Mouse (Mus musculus) midbrain, embryonic 16.5 days (tissue): ENCODE data around the gene Atoh1. TPM values are rescaled to one million over a fixed set of nuclear protein-coding genes. Genes with fewer than 3 reads are reported as not detected.

Experiments
- ATAC-seq: fragments of 200-750 bp; cut with Nextera tagmentation; 2 replicates; pipeline ENCODE4 v1.8.0; 2017; ENCODE audit warnings: moderate TSS enrichment
- H3K27ac ChIP-seq: fragments of 300-500 bp; sonication (generic); 2 replicates; pipeline ENCODE4 v1.5.1; 2014; ENCODE audit warnings: mild to moderate bottlenecking, low read length, mixed read lengths
- H3K27me3 ChIP-seq: fragments of 300-500 bp; sonication (generic); 2 replicates; pipeline ENCODE4 v1.6.1; 2014; ENCODE audit warnings: low read depth, low read length, mixed read lengths; ENCODE audit not compliant: control insufficient read depth, insufficient read depth
- H3K36me3 ChIP-seq: fragments of 300-500 bp; sonication (generic); 2 replicates; pipeline ENCODE4 v1.6.1; 2014; ENCODE audit warnings: mild to moderate bottlenecking, low read length, moderate library complexity, mixed read lengths; ENCODE audit not compliant: control insufficient read depth, insufficient read depth
- H3K4me1 ChIP-seq: fragments of 300-500 bp; sonication (generic); 2 replicates; pipeline ENCODE4 v1.6.1; 2014; ENCODE audit warnings: mild to moderate bottlenecking, low read length, mixed read lengths; ENCODE audit not compliant: control insufficient read depth, insufficient read depth
- H3K4me2 ChIP-seq: fragments of 300-500 bp; sonication (generic); 2 replicates; pipeline ENCODE4 v1.6.1; 2014; ENCODE audit warnings: mild to moderate bottlenecking, low read length, mixed read lengths
- H3K4me3 ChIP-seq: fragments of 300-500 bp; sonication (generic); 2 replicates; pipeline ENCODE4 v1.5.1; 2014; ENCODE audit warnings: low read depth, mild to moderate bottlenecking, low read length, moderate library complexity, mixed read lengths
- H3K9ac ChIP-seq: fragments of 300-500 bp; sonication (generic); 2 replicates; pipeline ENCODE4 v1.6.1; 2014; ENCODE audit warnings: low read depth, low read length, mixed read lengths
- H3K9me3 ChIP-seq: fragments of 300-500 bp; sonication (generic); replicated peaks from 2 replicates; pipeline ENCODE4 v1.6.1; 2014; ENCODE audit warnings: mild to moderate bottlenecking, low read length, mixed read lengths; ENCODE audit not compliant: control insufficient read depth, poor library complexity, severe bottlenecking
- WGBS: fragments of 180-500 bp; shearing (Covaris S2); extraction: QIAGEN DNeasy Blood & Tissue Kit; methylation state at CpG from one replicate; pipeline ENCODE4 v1.1.7; 2014; 5-methylcytosine and 5-hydroxymethylcytosine counted together
- polyA plus RNA-seq: library from polyadenylated mRNA; unstranded; fragments of >200 nt; fragmentation: Nextera tagmentation; extraction: Ambion mirVana; gene quantifications from 2 replicates; pipeline ENCODE4 v1.2.1, GENCODE M21; 2015

The Atoh1 gene
- polyA plus RNA-seq: 0.44 and 0.63 TPM in 2 replicates

DNA sequence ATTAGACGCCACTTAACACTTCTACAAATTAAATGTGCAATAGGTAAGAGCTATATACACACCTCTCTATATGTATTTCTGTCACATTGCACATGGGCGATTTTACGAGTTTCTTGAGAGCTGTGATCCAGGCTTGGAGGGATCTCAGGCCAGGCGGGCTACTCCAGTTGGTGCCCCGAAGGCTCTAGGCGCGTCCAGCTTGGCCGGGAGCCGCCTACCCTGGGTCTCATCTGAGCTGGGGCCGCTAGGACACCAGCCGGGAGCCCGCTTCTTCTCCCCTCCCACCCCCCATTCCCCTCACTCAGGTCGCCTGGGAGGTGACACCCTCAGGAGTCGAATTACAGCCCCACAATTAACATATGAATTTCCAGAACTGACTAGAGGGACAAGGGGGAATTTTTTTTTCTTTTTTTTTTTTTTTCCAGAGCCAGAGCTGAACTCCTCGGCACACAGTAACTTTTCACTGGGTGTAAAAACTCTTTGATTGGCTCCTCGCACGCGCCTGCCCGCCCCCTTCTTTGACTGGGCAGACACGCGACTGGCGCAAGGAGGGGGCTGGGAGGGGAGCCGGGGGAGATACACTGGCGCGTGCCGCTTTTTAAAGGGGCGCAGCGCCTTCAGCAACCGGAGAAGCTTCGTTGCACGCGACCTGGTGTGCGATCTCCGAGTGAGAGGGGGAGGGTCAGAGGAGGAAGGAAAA, at the start of gene Atoh1:
Gene Atoh1 (plus strand): TSS at position 627 of the 700 bp plus-strand sequence.
- Histone ChIP-seq H3K4me2 (peak within 1 kb of the TSS; percentile 68), H3K9me3 (no peaks in the 10 kb centered on the region), H3K9ac (0 out of 2 replicates have a peak within 1 kb of the TSS, but pooled peaks have one; percentile 20), H3K27me3 (peaks cover 35% of the 10 kb centered on the region), H3K36me3 (no peaks in the 10 kb centered on the region), H3K27ac (no peak within 1 kb of the TSS), H3K4me1 (peaks cover 21% of the 10 kb centered on the region), H3K4me3 (peak within 1 kb of the TSS; percentile 42)
- ATAC-seq: peak; percentile 49
- WGBS: under 1% methylated on average over 34 of the region's 34 CpGs

DNA sequence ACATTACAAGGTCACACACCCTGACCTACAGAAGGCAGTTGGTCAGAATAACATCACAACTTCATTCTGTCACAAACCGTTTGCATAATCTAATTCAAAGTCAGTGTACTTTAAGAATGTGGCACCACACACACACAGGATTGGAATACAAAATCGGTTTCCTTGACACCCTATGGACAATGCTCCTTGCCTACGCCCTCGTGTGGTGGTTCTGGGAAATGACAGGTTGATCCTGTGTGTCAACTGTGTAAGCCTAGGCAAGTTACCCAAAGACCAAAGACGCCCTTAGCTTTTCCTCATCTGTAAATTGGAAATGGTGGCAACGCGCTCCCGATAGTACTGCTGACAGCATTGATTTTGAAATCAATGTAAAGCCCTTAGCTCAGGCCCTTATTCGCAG, 45.0 kb upstream of the Atoh1 start:
- Histone ChIP-seq H3K27ac (no peak overlapping the region), H3K9me3 (no peaks in the 10 kb centered on the region), H3K36me3 (no peaks in the 10 kb centered on the region), H3K4me1 (peaks cover 9% of the 10 kb centered on the region), H3K9ac (no peak overlapping the region), H3K4me2 (no peak overlapping the region), H3K4me3 (no peak overlapping the region), H3K27me3 (peaks cover 19% of the 10 kb centered on the region)
- WGBS: 32% methylated on average over 9 of the region's 9 CpGs
- ATAC-seq: peak; percentile 67

- H3K4me3 ChIP-seq: no peak overlapping the region
- peak; percentile 61 for ATAC-seq
- no peak overlapping the region for H3K9ac ChIP-seq
- H3K36me3 ChIP-seq: no peaks in the 10 kb centered on the region
- H3K27me3 ChIP-seq: peaks cover 20% of the 10 kb centered on the region
- no peaks in the 10 kb centered on the region for H3K9me3 ChIP-seq
- peak overlapping the region; percentile 46 for H3K4me2 ChIP-seq
- H3K4me1 ChIP-seq: peaks cover 9% of the 10 kb centered on the region
- under 1% methylated on average over 4 of the region's 5 CpGs for WGBS
- H3K27ac ChIP-seq: no peak overlapping the region
Observed at GRCm38 (mm10) chr6:64684973-64685372, 44.0 kb upstream of the Atoh1 start.

- WGBS: 2% methylated on average over 19 of the region's 19 CpGs
- 0 out of 2 replicates have a peak overlapping the region, but pooled peaks have one; percentile 35 for H3K9ac ChIP-seq
- peak overlapping the region; percentile 14; the same call in 1 of the 2 replicates for H3K4me3 ChIP-seq
- no peak overlapping the region for H3K27ac ChIP-seq
- H3K4me2 ChIP-seq: peak overlapping the region; percentile 53
- no peak; the same call in 1 of the 2 replicates for ATAC-seq
- peaks cover 9% of the 10 kb centered on the region for H3K4me1 ChIP-seq
- H3K36me3 ChIP-seq: no peaks in the 10 kb centered on the region
- peaks cover 25% of the 10 kb centered on the region for H3K27me3 ChIP-seq
- no peaks in the 10 kb centered on the region for H3K9me3 ChIP-seq
Observed at GRCm38 (mm10) chr6:64688181-64688944, 40.6 kb upstream of the Atoh1 start.

- Histone ChIP-seq H3K9me3 (no peaks in the 10 kb centered on the region), H3K4me1 (no peaks in the 10 kb centered on the region), H3K4me2 (no peak overlapping the region; the same call in 1 of the 2 replicates), H3K27ac (no peak overlapping the region), H3K27me3 (peaks cover 6% of the 10 kb centered on the region), H3K9ac (no peak overlapping the region), H3K4me3 (no peak overlapping the region), H3K36me3 (no peaks in the 10 kb centered on the region)
- WGBS: 14% methylated on average over 7 of the region's 7 CpGs
- ATAC-seq: peak; percentile 48; the same call in 1 of the 2 replicates
Observed at GRCm38 (mm10) chr6:64694688-64695087, 34.2 kb upstream of the Atoh1 start.

- H3K36me3 ChIP-seq: no peaks in the 10 kb centered on the region
- H3K27ac ChIP-seq: no peak overlapping the region
- H3K4me1 ChIP-seq: no peaks in the 10 kb centered on the region
- WGBS: 87% methylated on average over 2 of the region's 2 CpGs
- no peaks in the 10 kb centered on the region for H3K27me3 ChIP-seq
- H3K9ac ChIP-seq: no peak overlapping the region
- ATAC-seq: no peak
- H3K9me3 ChIP-seq: no peaks in the 10 kb centered on the region
- H3K4me3 ChIP-seq: no peak overlapping the region
- H3K4me2 ChIP-seq: no peak overlapping the region
Observed at GRCm38 (mm10) chr6:64703659-64704058, 25.3 kb upstream of the Atoh1 start.

DNA sequence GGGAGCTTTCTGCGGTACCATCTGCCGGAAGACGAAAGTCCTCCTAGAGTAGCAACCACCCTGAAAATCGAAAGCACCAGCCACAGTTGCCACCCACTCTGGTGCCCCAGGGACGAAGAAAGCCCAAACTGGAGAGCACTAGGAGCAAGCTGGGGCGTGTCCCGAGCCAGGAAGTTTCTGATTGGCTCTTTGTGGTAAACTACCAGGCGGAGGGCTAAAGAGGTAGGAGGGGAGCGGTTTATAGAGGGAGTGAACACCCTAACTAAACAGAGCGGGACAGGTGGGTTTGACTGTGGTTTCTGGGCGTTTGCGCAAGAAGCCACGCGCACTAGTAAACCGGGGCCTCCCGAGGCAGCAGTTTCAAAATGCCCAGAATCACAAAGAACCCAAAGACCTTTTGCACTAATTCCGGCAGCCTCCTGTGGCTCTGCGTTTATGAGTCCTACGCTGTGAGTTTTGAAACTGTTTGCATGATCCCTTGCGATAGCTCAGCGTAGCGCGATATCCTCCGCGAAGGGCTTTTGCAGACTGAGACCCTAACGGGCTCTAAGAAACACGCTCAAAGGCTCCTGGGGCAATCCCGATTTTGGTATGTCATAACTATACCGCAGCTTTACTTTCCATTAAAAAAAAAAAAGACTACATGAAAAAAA, 1.0 kb upstream of the Atoh1 start:
- peak overlapping the region; percentile 22; the same call in 1 of the 2 replicates for H3K4me3 ChIP-seq
- no peaks in the 10 kb centered on the region for H3K9me3 ChIP-seq
- ATAC-seq: peak; percentile 44; the same call in 1 of the 2 replicates
- peak overlapping the region; percentile 48 for H3K4me2 ChIP-seq
- no peak overlapping the region for H3K9ac ChIP-seq
- H3K36me3 ChIP-seq: no peaks in the 10 kb centered on the region
- H3K27me3 ChIP-seq: peaks cover 31% of the 10 kb centered on the region
- peaks cover 21% of the 10 kb centered on the region for H3K4me1 ChIP-seq
- H3K27ac ChIP-seq: no peak overlapping the region
- under 1% methylated on average over 29 of the region's 29 CpGs for WGBS

GRCm38 (mm10) chr6:64729231-64730011, 496 bp downstream of the Atoh1 start:
- Histone ChIP-seq H3K9ac (0 out of 2 replicates have a peak overlapping the region, but pooled peaks have one; percentile 20), H3K9me3 (no peaks in the 10 kb centered on the region), H3K4me1 (peaks cover 26% of the 10 kb centered on the region), H3K4me3 (peak overlapping the region; percentile 42), H3K4me2 (peak overlapping the region; percentile 68), H3K27me3 (peaks cover 41% of the 10 kb centered on the region), H3K27ac (no peak overlapping the region), H3K36me3 (no peaks in the 10 kb centered on the region)
- peak; percentile 77 for ATAC-seq
- under 1% methylated on average over 53 of the region's 53 CpGs for WGBS
